Mouse (Mus musculus): ENCODE measurements at regions not wholly inside any gene's neighbourhood (a gene's known extent, or its start where the extent isn't known, plus 50 kb on each side); places are given as distances from the start of the nearest gene placed in this dataset.

DNA sequence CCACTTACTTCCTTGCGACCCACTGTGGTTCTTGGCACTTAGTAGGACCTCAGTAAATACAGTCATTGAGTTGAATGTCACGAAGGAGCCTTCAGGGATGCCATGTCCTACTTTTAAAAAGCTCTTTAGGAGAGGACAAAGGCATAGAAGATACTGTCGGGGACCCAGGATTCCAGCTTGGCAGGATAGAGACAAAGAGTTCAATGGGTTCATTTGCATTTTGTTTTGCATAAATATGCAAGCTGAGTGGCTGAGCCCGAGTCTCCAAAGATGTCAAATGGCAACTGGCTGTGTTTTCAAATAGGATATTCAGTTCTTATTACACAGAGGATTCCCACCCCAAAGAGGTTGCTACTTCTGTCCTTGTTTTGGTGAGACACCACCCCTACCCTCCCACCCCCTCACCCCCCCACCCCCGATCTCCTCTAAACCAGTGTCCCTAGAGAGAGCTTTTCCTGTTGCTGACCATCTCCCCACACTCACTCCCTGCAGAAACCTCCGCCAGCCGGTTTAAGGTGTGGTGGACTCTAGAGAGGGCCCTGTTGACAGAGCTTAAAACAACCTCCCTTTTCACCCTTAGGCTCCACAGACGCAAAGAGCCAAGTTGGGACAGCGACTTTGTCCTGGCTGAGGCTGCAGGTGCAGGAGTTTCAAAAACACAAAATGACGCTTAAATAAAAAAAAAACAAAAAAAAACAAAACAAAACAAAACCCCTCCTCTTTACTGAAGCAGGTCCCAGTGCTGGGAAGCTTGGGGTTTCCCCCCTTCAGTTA, 57.9 kb downstream of the Sox9 start:
- no peak overlapping the region for H3K27ac ChIP-seq (ENCODE audit: insufficient read depth, low read depth)
- TF ChIP-seq SMC3 (IDR thresholded peaks at IDR 0.05; ENCODE audit: low read depth, low read length): no peak
- TF ChIP-seq POLR2A (IDR thresholded peaks at IDR 0.05; ENCODE audit: low read depth, low read length): no peak
- TF ChIP-seq POLR2AphosphoS2 (IDR thresholded peaks at IDR 0.05; ENCODE audit: low read depth, low read length): no peak
- TF ChIP-seq NRF1 (IDR thresholded peaks at IDR 0.05; ENCODE audit: low read depth, low read length): no peak
- no peak for TF ChIP-seq USF1 (IDR thresholded peaks at IDR 0.05; ENCODE audit: low read depth, low read length)
- no peak for TF ChIP-seq JUND (conservative IDR thresholded peaks at IDR 0.05; ENCODE audit: low read depth, low read length)
- TF ChIP-seq GABPA (IDR thresholded peaks at IDR 0.05; ENCODE audit: insufficient replicate concordance, low read depth, low read length): no peak
- no peak for TF ChIP-seq TCF12 (IDR thresholded peaks at IDR 0.05; ENCODE audit: low read depth, low read length)
- TF ChIP-seq NELFE (IDR thresholded peaks at IDR 0.05; ENCODE audit: low read depth, low read length): no peak
- no peaks in the 10 kb centered on the region for H3K79me2 ChIP-seq (replicated peaks; ENCODE audit: control insufficient read depth, extremely low read depth, insufficient read depth, poor library complexity, severe bottlenecking)
- dilution Hi-C loops (cut with MboI; ENCODE audit: extremely low pct_ligation_motif_present, extremely low pct_unique_long_range_greater_than_20kb, low sequenced_read_pairs) (no loop called here), in situ Hi-C loops (cut with MboI; ENCODE audit: low pct_ligation_motif_present, low pct_unique_long_range_greater_than_20kb, low sequenced_read_pairs) (no loop called here)
- H3K27me3 ChIP-seq (replicated peaks): no peaks in the 10 kb centered on the region
- H3K9ac ChIP-seq (ENCODE audit: insufficient read depth, low read depth): no peak overlapping the region
- H3K4me3 ChIP-seq (replicated peaks in 1 of 3; ENCODE audit: low read depth in 2 of 3, low read length in 2 of 3, poor library complexity in 1 of 3): no peak overlapping the region
- no peak overlapping the region for H3K4me2 ChIP-seq (ENCODE audit: insufficient read depth, low read depth, poor library complexity, severe bottlenecking)
- peaks cover 4% of the 10 kb centered on the region for H3K9me3 ChIP-seq (replicated peaks; ENCODE audit: low read length)
- H3K36me3 ChIP-seq (replicated peaks in 1 of 2; ENCODE audit: control insufficient read depth in 1 of 2, insufficient read depth in 1 of 2, low read length in 1 of 2): no peaks in the 10 kb centered on the region
- H3K4me1 ChIP-seq (ENCODE audit: control insufficient read depth in 1 of 2, insufficient read depth in 2 of 2): peaks cover 0 to 12% of the 10 kb centered on the region in 2 experiments; a peak in 2 of 4 replicates
- DNase-seq (ENCODE audit: extremely low read depth): no peak

DNA sequence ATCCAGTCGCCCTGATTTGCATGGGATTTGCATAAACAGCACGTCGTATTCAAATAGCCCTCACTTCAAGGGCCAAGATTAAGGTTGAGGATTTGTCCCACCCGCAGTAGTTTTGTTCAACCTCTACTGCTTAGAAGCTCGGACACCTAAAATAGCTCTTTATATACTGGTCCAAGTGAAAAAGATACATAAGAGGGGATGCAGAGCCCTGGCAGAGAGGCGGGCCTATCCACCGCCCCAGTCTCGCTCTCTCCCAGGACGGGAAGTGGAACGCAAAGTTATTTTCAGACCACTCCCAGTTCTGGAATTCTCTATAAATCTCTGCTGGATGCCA, 58.4 kb downstream of the Sox9 start:
- in situ Hi-C loops (cut with MboI; ENCODE audit: low pct_ligation_motif_present, low pct_unique_long_range_greater_than_20kb, low sequenced_read_pairs) (no loop called here), dilution Hi-C loops (cut with MboI; ENCODE audit: extremely low pct_ligation_motif_present, extremely low pct_unique_long_range_greater_than_20kb, low sequenced_read_pairs) (no loop called here)
- H3K27ac ChIP-seq (ENCODE audit: insufficient read depth, low read depth): no peak overlapping the region
- no peak overlapping the region for H3K9ac ChIP-seq (ENCODE audit: insufficient read depth, low read depth)
- H3K79me2 ChIP-seq (replicated peaks; ENCODE audit: control insufficient read depth, extremely low read depth, insufficient read depth, poor library complexity, severe bottlenecking): no peaks in the 10 kb centered on the region
- H3K27me3 ChIP-seq (replicated peaks): no peaks in the 10 kb centered on the region
- no peak overlapping the region for H3K4me2 ChIP-seq (ENCODE audit: insufficient read depth, low read depth, poor library complexity, severe bottlenecking)
- no peaks in the 10 kb centered on the region for H3K36me3 ChIP-seq (replicated peaks in 1 of 2; ENCODE audit: control insufficient read depth in 1 of 2, insufficient read depth in 1 of 2, low read length in 1 of 2)
- DNase-seq (ENCODE audit: extremely low read depth): peak; percentile 77
- TF ChIP-seq BHLHE40 (IDR thresholded peaks at IDR 0.05; ENCODE audit: low read depth, low read length): peak; percentile 14; the same call in 1 of the 2 replicates
- no peak for TF ChIP-seq ZKSCAN1 (IDR thresholded peaks at IDR 0.05; ENCODE audit: borderline replicate concordance, low read depth, low read length)
- TF ChIP-seq NELFE (IDR thresholded peaks at IDR 0.05; ENCODE audit: low read depth, low read length): no peak
- peaks cover 0 to 12% of the 10 kb centered on the region in 2 experiments; a peak in 2 of 4 replicates for H3K4me1 ChIP-seq (ENCODE audit: control insufficient read depth in 1 of 2, insufficient read depth in 2 of 2)
- no peak overlapping the region for H3K4me3 ChIP-seq (replicated peaks in 1 of 3; ENCODE audit: low read depth in 2 of 3, low read length in 2 of 3, poor library complexity in 1 of 3)
- H3K9me3 ChIP-seq (replicated peaks; ENCODE audit: low read length): peaks cover 4% of the 10 kb centered on the region

DNA sequence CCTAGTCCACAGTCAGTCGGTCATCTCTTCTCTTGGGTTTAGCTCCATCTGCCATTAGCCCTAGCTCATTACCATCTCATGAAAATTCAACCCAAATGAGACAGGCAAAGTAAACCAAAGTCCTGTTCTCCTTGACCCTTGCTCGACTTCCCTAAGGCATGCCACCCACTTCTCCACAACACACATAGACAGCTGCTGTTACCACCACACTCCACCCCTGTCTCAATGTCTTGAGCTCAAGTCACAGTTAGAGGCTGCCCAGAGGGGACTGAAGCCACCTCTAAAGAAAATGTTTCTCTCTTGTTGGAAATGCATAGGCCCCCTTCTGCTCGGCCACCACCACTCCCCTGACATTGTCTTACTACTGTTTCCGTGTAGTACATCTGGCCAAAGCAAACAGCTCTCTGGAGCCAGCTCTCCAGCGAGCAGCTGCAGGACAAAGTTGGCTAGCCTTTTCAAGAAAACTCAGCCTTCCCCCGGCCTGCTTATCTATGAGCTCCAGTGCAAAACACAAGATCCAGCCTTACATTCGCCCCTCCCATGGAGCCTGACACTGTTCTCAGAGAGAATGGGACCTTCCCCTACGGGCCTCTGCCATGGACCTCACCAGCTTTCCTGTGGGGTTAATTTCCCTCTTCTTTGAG, 62.4 kb downstream of the Sox9 start:
- Histone ChIP-seq H3K9me3 (replicated peaks; ENCODE audit: low read length) (peaks cover 10% of the 10 kb centered on the region), H3K4me3 (replicated peaks in 1 of 3; ENCODE audit: low read depth in 2 of 3, low read length in 2 of 3, poor library complexity in 1 of 3) (no peak overlapping the region), H3K9ac (ENCODE audit: insufficient read depth, low read depth) (no peak overlapping the region), H3K4me2 (ENCODE audit: insufficient read depth, low read depth, poor library complexity, severe bottlenecking) (no peak overlapping the region), H3K4me1 (ENCODE audit: control insufficient read depth in 1 of 2, insufficient read depth in 2 of 2) (peaks cover 0 to 12% of the 10 kb centered on the region in 2 experiments; a peak in 2 of 4 replicates), H3K36me3 (replicated peaks in 1 of 2; ENCODE audit: control insufficient read depth in 1 of 2, insufficient read depth in 1 of 2, low read length in 1 of 2) (no peaks in the 10 kb centered on the region), H3K79me2 (replicated peaks; ENCODE audit: control insufficient read depth, extremely low read depth, insufficient read depth, poor library complexity, severe bottlenecking) (no peaks in the 10 kb centered on the region), H3K27ac (ENCODE audit: insufficient read depth, low read depth) (no peak overlapping the region), H3K27me3 (replicated peaks) (no peaks in the 10 kb centered on the region)
- DNase-seq (ENCODE audit: extremely low read depth): no peak
- dilution Hi-C loops (cut with MboI; ENCODE audit: extremely low pct_ligation_motif_present, extremely low pct_unique_long_range_greater_than_20kb, low sequenced_read_pairs) (no loop called here), in situ Hi-C loops (cut with MboI; ENCODE audit: low pct_ligation_motif_present, low pct_unique_long_range_greater_than_20kb, low sequenced_read_pairs) (no loop called here)
- TF ChIP-seq ZKSCAN1 (IDR thresholded peaks at IDR 0.05; ENCODE audit: borderline replicate concordance, low read depth, low read length) (no peak), HCFC1 (IDR thresholded peaks at IDR 0.05; ENCODE audit: low read depth, low read length) (no peak), MXI1 (IDR thresholded peaks at IDR 0.05; ENCODE audit: low read depth, low read length) (no peak)
